Comparison of ENCODE assay signal across 8 mouse cellular contexts in the genomic region with DNA sequence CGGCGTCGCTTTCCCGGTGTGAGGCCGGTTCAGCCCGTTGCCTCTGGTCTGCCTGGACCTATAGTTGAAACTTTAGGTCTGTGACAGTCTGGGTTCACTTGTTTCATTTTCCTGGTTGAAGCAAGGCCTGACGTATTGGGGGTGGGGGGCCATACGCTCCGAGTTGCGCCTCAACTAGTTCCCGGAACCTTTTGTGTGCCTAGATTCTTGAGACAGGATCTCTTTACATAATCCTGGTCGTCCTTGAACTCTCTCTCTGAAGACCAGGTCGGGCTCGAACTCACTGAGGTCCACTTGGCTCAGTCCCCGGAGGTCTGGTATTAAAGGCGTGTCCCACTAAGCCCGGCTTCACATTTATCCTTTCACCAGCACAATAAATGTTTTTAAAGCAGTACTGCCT. TPM values are rescaled to one million over a fixed set of nuclear protein-coding genes. Genes with fewer than 3 reads are reported as not detected.
DNase-seq lines count a peak whose midpoint lies in the region; ATAC-seq and TF ChIP-seq lines count a peak whose summit lies in the region.

No protein-coding gene starts in this region.

- WGBS in thymus, adult 2 months, result under 1% methylated on average over 17 of the region's 17 CpGs
- WGBS in liver, embryonic 11.5 days, result 1% methylated on average over 17 of the region's 17 CpGs

- no peaks in the 10 kb centered on the region for H3K27me3 ChIP-seq in thymus, adult 2 months (ENCODE audit: control insufficient read depth, insufficient read depth, low read length)
- H3K27me3 ChIP-seq in liver, embryonic 11.5 days (replicated peaks; ENCODE audit: control insufficient read depth, insufficient read depth, low read length), result no peaks in the 10 kb centered on the region

- peak overlapping the region; percentile 70 for H3K4me3 ChIP-seq in thymus, adult 2 months (ENCODE audit: control insufficient read depth, insufficient read depth, low read length)
- peak overlapping the region; percentile 87 for H3K4me3 ChIP-seq in liver, embryonic 11.5 days (ENCODE audit: low read depth, low read length)

- no peak for TF ChIP-seq POLR2A in thymus, adult 2 months (IDR thresholded peaks at IDR 0.05; ENCODE audit: control insufficient read depth, extremely low read depth, insufficient read depth, low read length, poor library complexity)

- no peak overlapping the region for H3K27ac ChIP-seq in thymus, adult 2 months (ENCODE audit: control insufficient read depth, insufficient read depth, low read length)
- H3K27ac ChIP-seq in liver, embryonic 11.5 days (ENCODE audit: low read depth, low read length), result peak overlapping the region; percentile 79

- H3K36me3 ChIP-seq in thymus, adult 2 months (ENCODE audit: control insufficient read depth, insufficient read depth, low read length), result peaks cover 15% of the 10 kb centered on the region
- H3K36me3 ChIP-seq in liver, embryonic 11.5 days (ENCODE audit: control insufficient read depth, insufficient read depth, low read length), result peaks cover 10% of the 10 kb centered on the region

- ATAC-seq in liver, embryonic 11.5 days (replicated peaks; ENCODE audit: low FRiP score), result no peak

- no peaks in the 10 kb centered on the region for H3K9me3 ChIP-seq in liver, embryonic 11.5 days (ENCODE audit: control insufficient read depth, low read length)

- H3K4me2 ChIP-seq in liver, embryonic 11.5 days, result peak overlapping the region; percentile 91

- peak; percentile 15 to 25 for DNase-seq in cerebellum, postnatal 14 days
- DNase-seq in cerebellum, adult 9-11 months, result no peak
- no peak for DNase-seq in thymus, adult 2 months
- no peak for DNase-seq in thymus, postnatal 36 days
- DNase-seq in liver, embryonic 11.5 days (ENCODE audit: low spot score), result no peak
- no peak for DNase-seq in spleen, postnatal 36 days (ENCODE audit: low spot score in 2 of 2)
- no peak for DNase-seq in Muller cell, postnatal 12 days (ENCODE audit: inconsistent ontology term)
- no peak for DNase-seq in urinary bladder, postnatal 14 days (ENCODE audit: low spot score)

- H3K4me1 ChIP-seq in thymus, adult 2 months (replicated peaks; ENCODE audit: control insufficient read depth, insufficient read depth, low read length), result peaks cover 2% of the 10 kb centered on the region; the same call in 1 of the 2 replicates
- H3K4me1 ChIP-seq in liver, embryonic 11.5 days (replicated peaks; ENCODE audit: control insufficient read depth, insufficient read depth, low read length), result peaks cover 13% of the 10 kb centered on the region

- TF ChIP-seq CTCF in thymus, adult 2 months (IDR thresholded peaks at IDR 0.05; ENCODE audit: borderline replicate concordance, control insufficient read depth, extremely low read depth, insufficient read depth, low read length, poor library complexity), result no peak; the same call in 1 of the 2 replicates

- H3K9ac ChIP-seq in liver, embryonic 11.5 days (ENCODE audit: low read depth, low read length), result peak overlapping the region; percentile 92

RNA-seq across cellular contexts. Expression of a gene that starts 0.8 kb away (rescaled TPM):
- polyA plus RNA-seq in thymus, adult 2 months (2012; rRNA removed), result 157 and 171 TPM in 2 replicates
- 375 and 420 TPM in 2 replicates for polyA plus RNA-seq in liver, embryonic 11.5 days (2014; fragmentation: Nextera tagmentation; extraction: Ambion mirVana)

RNA-seq across cellular contexts. Expression of a gene that starts 16.8 kb away (rescaled TPM):
- 321 and 324 TPM in 2 replicates for polyA plus RNA-seq in thymus, adult 2 months (2012; rRNA removed)
- polyA plus RNA-seq in liver, embryonic 11.5 days (2014; fragmentation: Nextera tagmentation; extraction: Ambion mirVana), result 23.3 and 24.3 TPM in 2 replicates

RNA-seq across cellular contexts. Expression of a gene that starts 25.4 kb away (rescaled TPM):
- polyA plus RNA-seq in thymus, adult 2 months (2012; rRNA removed), result 190 and 193 TPM in 2 replicates
- polyA plus RNA-seq in liver, embryonic 11.5 days (2014; fragmentation: Nextera tagmentation; extraction: Ambion mirVana), result 16.8 and 17.2 TPM in 2 replicates

RNA-seq across cellular contexts. Expression of a gene that starts 49.3 kb away (rescaled TPM):
- 0.50 and 0.61 TPM in 2 replicates for polyA plus RNA-seq in thymus, adult 2 months (2012; rRNA removed)
- polyA plus RNA-seq in liver, embryonic 11.5 days (2014; fragmentation: Nextera tagmentation; extraction: Ambion mirVana), result 0.49 and 0.53 TPM in 2 replicates

Comparison
In these comparisons a context has a peak if more than half of its experiments do, and no peak if none do; other contexts are left out.
1. DNase-seq: peak in cerebellum, postnatal 14 days (2 of 2); none in cerebellum, adult 9-11 months (single experiment), thymus, adult 2 months (single experiment), thymus, postnatal 36 days (0 of 2), liver, embryonic 11.5 days (single experiment), spleen, postnatal 36 days (0 of 2), Muller cell, postnatal 12 days (single experiment) and urinary bladder, postnatal 14 days (single experiment).
2. RNA of a gene that starts 16.8 kb away (polyA plus RNA-seq): 321 to 324 TPM in thymus, adult 2 months; 23.3 to 24.3 TPM in liver, embryonic 11.5 days; every median in the first group is over 10 times any median in the second.
3. RNA of a gene that starts 25.4 kb away (polyA plus RNA-seq): 190 to 193 TPM in thymus, adult 2 months; 16.8 to 17.2 TPM in liver, embryonic 11.5 days; every median in the first group is over 10 times any median in the second.